Mouse (Mus musculus) kidney, adult 2 months (tissue): ENCODE data around the gene Slc34a3.

Experiments
- CTCF ChIP-seq: fragments of 200-500 bp; conservative IDR thresholded peaks from 2 replicates; pipeline ENCODE4 v1.5.1; 2011; ENCODE audit warnings: low read depth, mild to moderate bottlenecking, control low read depth, low read length, moderate library complexity, mixed read lengths; ENCODE audit not compliant: insufficient read depth, insufficient read length
- POLR2A ChIP-seq: fragments of 200-500 bp; IDR thresholded peaks from one replicate; pipeline ENCODE4 v1.6.1; 2011; ENCODE audit warnings: low read depth, low read length, control low read depth

GRCm38 (mm10) chr2:25244144-25244543 is 10.0 kb upstream of the Slc34a3 start:
- TF ChIP-seq CTCF (no peak), POLR2A (no peak)
